Mouse (Mus musculus) stomach, postnatal 0 days (tissue): ENCODE results near the gene Cep135. TPM values are rescaled to one million over a fixed set of nuclear protein-coding genes. Genes with fewer than 3 reads are reported as not detected.

Experiments
- ATAC-seq: fragments of 200-750 bp; cut with Nextera tagmentation; 2 replicates; pipeline ENCODE4 v1.8.0; 2017; ENCODE audit not compliant: low FRiP score, low TSS enrichment
- DNase-seq: peaks from one replicate; pipeline ENCODE4 v3.0.0-alpha.2; 2016; ENCODE audit warnings: low spot score
- H3K27ac ChIP-seq: fragments of 300-500 bp; sonication (generic); replicated peaks from 2 replicates; pipeline ENCODE4 v1.5.1; 2014; ENCODE audit warnings: mild to moderate bottlenecking, control low read depth
- H3K27me3 ChIP-seq: fragments of 300-500 bp; sonication (generic); 2 replicates; pipeline ENCODE4 v1.6.1; 2014; ENCODE audit warnings: low read length; ENCODE audit not compliant: control insufficient read depth, insufficient read depth
- H3K36me3 ChIP-seq: fragments of 300-500 bp; sonication (generic); 2 replicates; pipeline ENCODE4 v1.6.1; 2014; ENCODE audit warnings: low read length, mixed read lengths; ENCODE audit not compliant: control insufficient read depth, insufficient read depth
- H3K4me1 ChIP-seq: fragments of 300-500 bp; sonication (generic); replicated peaks from 2 replicates; pipeline ENCODE4 v1.6.1; 2014; ENCODE audit warnings: antibody characterized with exemption; ENCODE audit not compliant: control insufficient read depth, insufficient read depth
- H3K4me2 ChIP-seq: fragments of 300-500 bp; sonication (generic); replicated peaks from 2 replicates; pipeline ENCODE4 v1.6.1; 2014; ENCODE audit warnings: low read depth, mild to moderate bottlenecking, control low read depth, moderate library complexity
- H3K4me3 ChIP-seq: fragments of 300-500 bp; sonication (generic); 2 replicates; pipeline ENCODE4 v1.5.1; 2014; ENCODE audit warnings: low read depth, low read length, control low read depth
- H3K9ac ChIP-seq: fragments of 300-500 bp; sonication (generic); 2 replicates; pipeline ENCODE4 v1.6.1; 2014; ENCODE audit warnings: mild to moderate bottlenecking, low read length, control low read depth, mixed read lengths
- H3K9me3 ChIP-seq: fragments of 300-500 bp; sonication (generic); 2 replicates; pipeline ENCODE4 v1.6.1; 2016; ENCODE audit warnings: low read length; ENCODE audit not compliant: control insufficient read depth
- CTCF ChIP-seq: IDR thresholded peaks from 2 replicates; pipeline ENCODE4 v1.5.1; 2016; ENCODE audit warnings: antibody characterized with exemption, low read depth, mild to moderate bottlenecking, moderate library complexity
- EP300 ChIP-seq: optimal IDR thresholded peaks from 2 replicates; pipeline ENCODE3; 2016; ENCODE audit warnings: antibody characterized with exemption
- WGBS: fragments of 180-500 bp; shearing (Covaris S2); extraction: QIAGEN DNeasy Blood & Tissue Kit; methylation state at CpG from one replicate; pipeline ENCODE4 v1.1.7; 2014; 5-methylcytosine and 5-hydroxymethylcytosine counted together
- polyA plus RNA-seq: library from polyadenylated mRNA; unstranded; fragments of >200 nt; fragmentation: Nextera tagmentation; extraction: Ambion mirVana; gene quantifications from 2 replicates; pipeline ENCODE4 v1.2.1, GENCODE M21; 2015

The Cep135 gene
- polyA plus RNA-seq, 1 experiment from 2014 or later, result 1.9 TPM

DNA sequence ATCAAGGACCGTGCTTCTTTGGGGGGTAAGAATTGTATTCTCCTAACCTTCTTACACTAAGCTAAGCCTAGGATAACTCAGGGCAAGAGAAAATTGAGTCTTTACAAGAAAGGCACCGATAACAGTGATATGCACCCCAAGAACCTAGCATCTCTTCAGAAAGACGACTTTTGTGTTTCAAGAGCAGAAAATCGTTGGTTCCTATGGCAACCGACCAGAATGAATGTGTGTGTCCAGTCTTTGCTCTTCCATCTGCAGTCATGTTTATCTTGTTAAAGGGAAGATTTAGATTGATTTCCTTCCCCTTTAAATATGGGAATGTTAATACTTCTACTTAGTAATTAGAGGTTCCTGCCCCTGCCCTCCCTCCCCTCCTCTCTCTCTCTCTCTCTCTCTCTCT lies 95.0 kb downstream of the Cep135 start:
- Histone ChIP-seq H3K9me3 (no peaks in the 10 kb centered on the region), H3K27me3 (no peaks in the 10 kb centered on the region), H3K9ac (no peak overlapping the region), H3K4me3 (no peak overlapping the region), H3K4me1 (no peaks in the 10 kb centered on the region), H3K4me2 (no peak overlapping the region), H3K27ac (no peak overlapping the region), H3K36me3 (no peaks in the 10 kb centered on the region)
- 36% methylated on average over 5 of the region's 5 CpGs for WGBS
- no peak for TF ChIP-seq CTCF
- TF ChIP-seq EP300, result no peak
- ATAC-seq (no peak), DNase-seq (no peak)

DNA sequence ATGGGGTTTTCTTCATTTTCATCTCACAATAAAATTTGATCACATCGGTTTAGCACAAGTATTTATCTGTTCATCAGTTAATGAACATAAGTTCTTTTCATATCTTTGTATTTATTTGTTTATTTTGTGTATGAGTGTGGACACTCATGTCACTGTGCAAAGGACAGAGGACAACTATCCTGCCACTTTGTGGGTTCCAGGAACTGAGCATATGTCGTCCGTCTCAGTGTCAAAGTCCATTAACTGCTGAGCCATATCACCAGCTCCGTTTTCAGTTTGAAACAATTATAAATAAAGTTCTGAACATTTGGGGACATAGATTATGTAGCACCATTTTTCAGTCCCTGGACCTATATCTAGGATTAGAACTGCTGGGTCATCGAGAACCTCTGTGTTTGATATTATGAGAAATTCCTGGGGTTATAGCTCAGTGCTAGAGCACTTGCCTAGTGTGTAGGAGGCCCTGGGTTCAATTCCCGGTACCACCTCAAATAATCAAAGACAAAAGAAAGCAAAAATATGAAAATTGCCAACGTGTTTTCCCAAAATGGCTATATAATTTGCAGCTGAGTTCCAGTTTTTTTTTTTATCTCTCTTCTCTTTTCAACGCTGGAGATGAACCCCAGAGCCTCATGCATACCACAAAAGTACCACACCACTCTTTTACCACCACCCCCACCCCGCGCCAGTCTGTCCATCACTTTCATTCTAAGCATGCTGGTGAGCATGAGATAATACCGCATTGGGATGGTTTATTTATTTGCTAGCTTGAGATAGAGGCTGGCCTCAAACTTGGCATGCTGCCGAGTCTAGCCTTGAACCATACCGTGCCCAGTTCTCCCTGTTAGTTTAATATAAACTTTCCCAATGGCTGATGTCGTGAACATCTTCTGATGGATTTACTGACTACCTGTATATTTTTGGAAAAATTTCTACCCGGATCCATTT lies 96.4 kb downstream of the Cep135 start:
- TF ChIP-seq EP300 (no peak), CTCF (no peak)
- ATAC-seq (no peak), DNase-seq (no peak)
- Histone ChIP-seq H3K9me3 (no peaks in the 10 kb centered on the region), H3K9ac (no peak overlapping the region), H3K36me3 (no peaks in the 10 kb centered on the region), H3K4me1 (no peaks in the 10 kb centered on the region), H3K27me3 (no peaks in the 10 kb centered on the region), H3K4me3 (no peak overlapping the region), H3K27ac (no peak overlapping the region), H3K4me2 (no peak overlapping the region)
- 75% methylated on average over 15 of the region's 15 CpGs for WGBS

DNA sequence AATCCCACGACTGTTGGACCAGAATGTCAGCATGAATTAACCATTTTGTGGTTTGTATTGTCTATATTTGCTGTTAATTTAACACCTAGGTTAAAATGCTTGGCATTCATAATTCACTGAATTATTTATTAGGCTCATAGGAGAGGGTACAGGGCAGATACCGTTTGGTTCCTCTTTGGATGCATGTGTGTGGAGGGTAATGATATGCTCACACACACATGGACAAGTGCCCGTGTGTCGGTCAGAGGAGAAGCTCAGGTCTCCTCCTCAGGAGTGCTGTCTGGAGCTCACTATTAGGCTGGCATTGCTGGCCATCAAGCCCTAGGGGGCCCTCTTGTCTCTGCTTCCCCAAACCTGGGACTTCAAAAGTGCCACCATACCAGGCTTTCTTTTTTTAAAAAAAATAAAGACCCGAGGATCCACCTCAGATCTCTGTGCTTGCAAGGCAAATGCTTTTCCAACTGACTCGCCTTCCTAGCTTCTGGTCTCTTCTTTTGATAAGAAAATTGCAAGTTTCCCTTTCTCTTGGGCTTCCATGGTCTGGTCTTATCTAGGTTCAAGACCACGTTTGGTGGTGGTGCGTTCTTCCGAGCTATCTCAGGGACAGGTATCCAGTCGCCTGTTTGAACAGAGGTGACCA lies 99.6 kb downstream of the Cep135 start:
- TF ChIP-seq EP300, result no peak
- no peak for TF ChIP-seq CTCF
- no peaks in the 10 kb centered on the region for H3K27me3 ChIP-seq
- H3K4me3 ChIP-seq, result no peak overlapping the region
- no peaks in the 10 kb centered on the region for H3K36me3 ChIP-seq
- WGBS, result 92% methylated on average over 10 of the region's 10 CpGs
- no peak overlapping the region for H3K4me2 ChIP-seq
- no peak overlapping the region for H3K27ac ChIP-seq
- ATAC-seq (no peak), DNase-seq (no peak)
- no peak overlapping the region for H3K9ac ChIP-seq
- no peaks in the 10 kb centered on the region for H3K9me3 ChIP-seq
- no peaks in the 10 kb centered on the region for H3K4me1 ChIP-seq

DNA sequence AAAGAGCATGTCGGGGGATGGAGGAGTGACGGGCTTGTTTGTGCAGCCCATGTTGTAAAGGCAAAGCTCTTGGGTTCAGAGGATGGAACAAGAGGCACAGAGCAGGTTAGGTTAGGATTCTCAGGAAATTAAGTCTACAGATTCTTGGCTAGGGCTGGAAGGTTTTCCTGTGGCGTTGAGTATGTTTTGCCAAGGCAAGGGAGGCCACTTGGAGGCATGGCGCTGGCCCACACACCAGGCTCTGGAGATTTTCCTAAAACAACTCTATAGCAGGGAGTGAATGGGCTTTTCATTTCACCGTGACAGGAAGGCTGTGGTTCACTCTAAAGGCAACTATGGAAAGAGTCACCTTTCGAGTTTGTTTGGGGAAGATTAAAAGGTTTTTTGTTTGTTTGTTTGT lies 100.1 kb downstream of the Cep135 start:
- no peak for TF ChIP-seq CTCF
- TF ChIP-seq EP300, result no peak
- Histone ChIP-seq H3K4me1 (no peaks in the 10 kb centered on the region), H3K9me3 (no peaks in the 10 kb centered on the region), H3K36me3 (no peaks in the 10 kb centered on the region), H3K4me2 (no peak overlapping the region), H3K4me3 (no peak overlapping the region), H3K27ac (no peak overlapping the region), H3K9ac (no peak overlapping the region), H3K27me3 (no peaks in the 10 kb centered on the region)
- WGBS, result 83% methylated on average over 6 of the region's 6 CpGs
- no peak for ATAC-seq
- DNase-seq, result no peak

DNA sequence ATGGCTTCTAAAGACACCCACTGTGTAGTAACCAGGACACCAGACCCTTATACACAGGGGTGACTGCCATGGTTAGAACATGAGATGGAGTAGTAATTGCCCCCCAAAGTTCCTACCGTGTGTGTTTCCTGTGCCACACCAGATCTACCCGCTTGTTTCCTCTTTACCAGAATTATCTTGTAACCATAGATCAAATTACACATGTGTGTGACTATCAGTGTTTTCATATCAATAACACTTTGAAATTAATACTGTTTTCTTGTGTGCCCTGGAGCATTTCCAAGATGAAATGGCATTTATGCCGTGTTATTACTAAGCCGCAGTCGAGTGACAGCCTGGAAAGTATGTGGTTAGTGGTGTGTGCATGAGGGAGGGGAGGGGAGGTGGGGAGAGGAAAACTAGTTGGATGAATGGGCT lies 101.7 kb downstream of the Cep135 start:
- Histone ChIP-seq H3K4me1 (no peaks in the 10 kb centered on the region), H3K27ac (no peak overlapping the region), H3K36me3 (no peaks in the 10 kb centered on the region), H3K4me2 (no peak overlapping the region), H3K27me3 (no peaks in the 10 kb centered on the region), H3K9me3 (no peaks in the 10 kb centered on the region), H3K4me3 (no peak overlapping the region), H3K9ac (no peak overlapping the region)
- DNase-seq, result no peak
- ATAC-seq, result no peak
- WGBS, result 65% methylated on average over 5 of the region's 5 CpGs
- no peak for TF ChIP-seq EP300
- TF ChIP-seq CTCF, result no peak

DNA sequence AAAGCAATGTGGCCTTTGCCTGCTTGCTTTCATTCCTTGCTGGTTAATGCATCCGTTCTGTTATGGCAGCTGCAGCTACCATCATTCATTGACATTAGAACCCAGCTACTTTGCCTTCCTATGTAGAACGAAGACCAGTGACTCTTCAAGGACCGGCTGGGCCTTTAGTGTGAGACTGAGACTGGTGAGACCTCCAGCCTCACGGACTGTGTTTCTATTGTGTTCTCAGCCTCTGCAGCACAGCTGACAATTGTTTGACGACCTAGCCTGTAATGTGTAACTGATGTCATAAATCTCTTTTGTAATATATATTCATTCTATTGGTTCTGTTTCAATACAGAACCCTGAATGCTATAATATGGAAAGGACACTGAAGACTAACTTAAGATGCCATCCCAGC lies 102.8 kb downstream of the Cep135 start:
- 83% methylated on average over 5 of the region's 5 CpGs for WGBS

More for the DNA sequence above, 102.8 kb downstream of the Cep135 start:
- no peak for DNase-seq
- H3K4me2 ChIP-seq, result no peak overlapping the region
- no peak for TF ChIP-seq CTCF
- TF ChIP-seq EP300, result no peak
- H3K27ac ChIP-seq, result no peak overlapping the region
- H3K27me3 ChIP-seq, result no peaks in the 10 kb centered on the region
- H3K36me3 ChIP-seq, result no peaks in the 10 kb centered on the region
- no peaks in the 10 kb centered on the region for H3K9me3 ChIP-seq
- H3K4me1 ChIP-seq, result no peaks in the 10 kb centered on the region
- H3K9ac ChIP-seq, result no peak overlapping the region
- no peak overlapping the region for H3K4me3 ChIP-seq
- no peak for ATAC-seq
